Mouse (Mus musculus) CD4-positive, CD25-positive, alpha-beta regulatory T cell, adult 4 months (primary cell): ENCODE data around the gene Tmem62. TPM values are rescaled to one million over a fixed set of nuclear protein-coding genes. Genes with fewer than 3 reads are reported as not detected.
A peak's percentile ranks its signal among the peaks of the same experiment; 100 is the strongest.
"Not testable (repeated sequence)": the region's sequence is repeated elsewhere in the genome, so short reads cannot be mapped to it uniquely, and the experiment has no call there.

Source experiments
- ATAC-seq: one replicate; pipeline ENCODE4 v1.8.0; 2017
- polyA plus RNA-seq, 2 experiments: library from polyadenylated mRNA; unstranded; fragments of 100-300 nt; shearing (Covaris generic); gene quantifications; one replicate each; pipeline ENCODE4 v1.2.1; 2017

The Tmem62 gene
- 10 to 100 TPM; 11.0 to 15.5 TPM for polyA plus RNA-seq

GRCm38 (mm10) chr2:120976990-120977925, at the start of gene Tmem62:
TSS of gene Tmem62 (plus strand) at chr2:120977017.
- peak; percentile 63 for ATAC-seq

GRCm38 (mm10) chr2:120933038-120933437, 43.8 kb upstream of the Tmem62 start:
- ATAC-seq, result no peak

GRCm38 (mm10) chr2:120951208-120951607, 25.6 kb upstream of the Tmem62 start:
- no peak for ATAC-seq

GRCm38 (mm10) chr2:120952176-120952938, 24.5 kb upstream of the Tmem62 start:
- no peak for ATAC-seq

GRCm38 (mm10) chr2:120959363-120959762, 17.5 kb upstream of the Tmem62 start:
- ATAC-seq, result no peak

GRCm38 (mm10) chr2:120959827-120960226, 17.0 kb upstream of the Tmem62 start:
- ATAC-seq, result no peak

GRCm38 (mm10) chr2:120960261-120960660, 16.6 kb upstream of the Tmem62 start:
- no peak for ATAC-seq

GRCm38 (mm10) chr2:120963110-120963509, 13.7 kb upstream of the Tmem62 start:
- no peak for ATAC-seq

- no peak for ATAC-seq
Observed at GRCm38 (mm10) chr2:120965486-120965885, 11.3 kb upstream of the Tmem62 start.

- ATAC-seq, result no peak
Observed at GRCm38 (mm10) chr2:120970045-120970539, 6.7 kb upstream of the Tmem62 start.

GRCm38 (mm10) chr2:120970559-120971080, 6.2 kb upstream of the Tmem62 start, which contains the start of gene Ubr1:
TSS of gene Ubr1 (minus strand) at chr2:120970715.
- ATAC-seq, result peak; percentile 89

- ATAC-seq, result no peak
Observed at GRCm38 (mm10) chr2:120971766-120972165, 5.1 kb upstream of the Tmem62 start.

GRCm38 (mm10) chr2:120972257-120972656, 4.6 kb upstream of the Tmem62 start:
- not testable (repeated sequence) for ATAC-seq

GRCm38 (mm10) chr2:120972964-120973363, 3.9 kb upstream of the Tmem62 start:
- ATAC-seq, result no peak

GRCm38 (mm10) chr2:120976308-120976707, 509 bp upstream of the Tmem62 start:
- ATAC-seq, result no peak

GRCm38 (mm10) chr2:120977926-120978692, 1.3 kb downstream of the Tmem62 start:
- ATAC-seq, result no peak

- ATAC-seq, result peak; percentile 35
Observed at GRCm38 (mm10) chr2:120978693-120979037, 1.8 kb downstream of the Tmem62 start.

GRCm38 (mm10) chr2:120979819-120980218, 3.0 kb downstream of the Tmem62 start:
- no peak for ATAC-seq

- ATAC-seq, result no peak
Observed at GRCm38 (mm10) chr2:120980861-120981260, 4.0 kb downstream of the Tmem62 start.

- no peak for ATAC-seq
Observed at GRCm38 (mm10) chr2:120983611-120984010, 6.8 kb downstream of the Tmem62 start.

GRCm38 (mm10) chr2:120985241-120985640, 8.4 kb downstream of the Tmem62 start:
- ATAC-seq, result no peak

- ATAC-seq, result no peak
Observed at GRCm38 (mm10) chr2:120991196-120991595, 14.4 kb downstream of the Tmem62 start.
